Mouse (Mus musculus) embryonic facial prominence, embryonic 11.5 days (tissue): ENCODE data around the gene Odf4. TPM values are rescaled to one million over a fixed set of nuclear protein-coding genes. Genes with fewer than 3 reads are reported as not detected.

Source experiments
- ATAC-seq: fragments of 200-750 bp; cut with Nextera tagmentation; replicated peaks from 2 replicates; pipeline ENCODE4 v1.8.0; 2017; ENCODE audit warnings: low read depth; ENCODE audit not compliant: insufficient number of reproducible peaks, low FRiP score, low TSS enrichment
- DNase-seq: peaks from one replicate; pipeline ENCODE4 v3.0.0-alpha.2; 2015; ENCODE audit warnings: low spot score
- H3K27ac ChIP-seq: fragments of 300-500 bp; sonication (generic); replicated peaks from 2 replicates; pipeline ENCODE4 v1.5.1; 2014; ENCODE audit warnings: mild to moderate bottlenecking, low read depth, low read length, control low read depth
- H3K27me3 ChIP-seq: fragments of 300-500 bp; sonication (generic); 2 replicates; pipeline ENCODE4 v1.6.1; 2014; ENCODE audit warnings: mild to moderate bottlenecking, low read length, moderate library complexity, mixed read lengths; ENCODE audit not compliant: control insufficient read depth, insufficient read depth
- H3K36me3 ChIP-seq: fragments of 300-500 bp; sonication (generic); replicated peaks from 2 replicates; pipeline ENCODE4 v1.6.1; 2014; ENCODE audit warnings: low read depth, mild to moderate bottlenecking, low read length, moderate library complexity, mixed read lengths; ENCODE audit not compliant: control insufficient read depth, insufficient read depth
- H3K4me1 ChIP-seq: fragments of 300-500 bp; sonication (generic); 2 replicates; pipeline ENCODE4 v1.6.1; 2014; ENCODE audit warnings: low read length, mixed read lengths; ENCODE audit not compliant: control insufficient read depth, insufficient read depth
- H3K4me2 ChIP-seq: fragments of 300-500 bp; sonication (generic); 2 replicates; pipeline ENCODE4 v1.6.1; 2014; ENCODE audit warnings: low read depth, mild to moderate bottlenecking, control low read depth, low read length, moderate library complexity
- H3K4me3 ChIP-seq: fragments of 300-500 bp; sonication (generic); 2 replicates; pipeline ENCODE4 v1.5.1; 2014; ENCODE audit warnings: low read depth, low read length, control low read depth
- H3K9ac ChIP-seq: fragments of 300-500 bp; sonication (generic); replicated peaks from 2 replicates; pipeline ENCODE4 v1.6.1; 2014; ENCODE audit warnings: mild to moderate bottlenecking, control low read depth, low read length
- H3K9me3 ChIP-seq: fragments of 300-500 bp; sonication (generic); replicated peaks from 2 replicates; pipeline ENCODE4 v1.6.1; 2016; ENCODE audit warnings: mild to moderate bottlenecking, low read length, inconsistent platforms, mixed read lengths; ENCODE audit not compliant: control insufficient read depth
- WGBS: fragments of 180-500 bp; shearing (Covaris S2); extraction: QIAGEN DNeasy Blood & Tissue Kit; methylation state at CpG from one replicate; pipeline ENCODE4 v1.1.7; 2014; 5-methylcytosine and 5-hydroxymethylcytosine counted together
- polyA plus RNA-seq: library from polyadenylated mRNA; unstranded; fragments of >200 nt; fragmentation: Nextera tagmentation; extraction: Ambion mirVana; gene quantifications from 2 replicates; pipeline ENCODE4 v1.2.1, GENCODE M21; 2014

The Odf4 gene
- polyA plus RNA-seq, 1 experiment from 2014 or later = not detected

DNA sequence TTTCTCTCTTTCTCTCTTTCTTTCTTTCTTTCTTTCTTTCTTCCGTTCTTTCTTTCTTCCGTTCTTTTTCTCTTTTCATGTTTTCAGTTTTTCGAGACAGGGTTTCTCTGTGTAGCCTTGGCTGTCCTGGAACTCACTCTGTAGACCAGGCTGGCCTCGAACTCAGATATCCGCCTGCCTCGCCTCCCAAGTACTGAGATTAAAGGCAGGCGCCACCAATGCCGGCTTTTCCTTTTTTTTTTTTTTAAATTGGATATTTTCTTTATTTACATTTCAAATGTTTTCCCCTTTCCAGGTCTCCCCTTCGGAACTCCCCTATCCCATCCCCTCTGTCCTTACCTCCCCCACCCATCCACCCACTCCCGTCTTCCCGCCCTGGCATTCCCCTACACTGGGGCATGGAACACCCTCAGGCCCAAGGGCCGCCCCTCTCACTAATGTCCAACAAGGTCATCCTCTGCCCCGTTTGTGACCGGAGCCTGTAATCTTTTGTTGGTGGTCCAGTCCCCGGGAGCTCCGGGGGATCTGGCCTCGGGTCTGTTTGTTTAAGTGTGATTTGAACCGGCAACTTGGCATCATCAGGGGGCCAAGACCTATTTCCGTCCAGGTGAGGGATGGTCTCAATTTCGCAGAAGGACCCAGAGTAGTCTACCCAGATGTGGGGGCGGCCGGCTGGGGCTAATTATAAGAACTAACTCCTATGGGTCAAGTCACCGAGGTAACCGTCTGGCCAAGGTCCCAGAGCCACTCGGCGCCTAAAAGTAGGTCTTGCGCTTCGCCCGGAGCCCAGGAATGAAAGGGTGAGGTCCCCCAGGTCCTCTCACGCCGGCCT lies 26.1 kb downstream of the Odf4 start:
- Histone ChIP-seq H3K27me3 (no peaks in the 10 kb centered on the region), H3K9me3 (no peaks in the 10 kb centered on the region), H3K4me1 (no peaks in the 10 kb centered on the region), H3K36me3 (peaks cover 9% of the 10 kb centered on the region), H3K4me2 (peak overlapping the region; percentile 66), H3K27ac (no peak overlapping the region), H3K4me3 (peak overlapping the region; percentile 84), H3K9ac (peak overlapping the region; percentile 64)
- 22% methylated on average over 31 of the region's 31 CpGs for WGBS
- DNase-seq (no peak), ATAC-seq (peak; percentile 63)

DNA sequence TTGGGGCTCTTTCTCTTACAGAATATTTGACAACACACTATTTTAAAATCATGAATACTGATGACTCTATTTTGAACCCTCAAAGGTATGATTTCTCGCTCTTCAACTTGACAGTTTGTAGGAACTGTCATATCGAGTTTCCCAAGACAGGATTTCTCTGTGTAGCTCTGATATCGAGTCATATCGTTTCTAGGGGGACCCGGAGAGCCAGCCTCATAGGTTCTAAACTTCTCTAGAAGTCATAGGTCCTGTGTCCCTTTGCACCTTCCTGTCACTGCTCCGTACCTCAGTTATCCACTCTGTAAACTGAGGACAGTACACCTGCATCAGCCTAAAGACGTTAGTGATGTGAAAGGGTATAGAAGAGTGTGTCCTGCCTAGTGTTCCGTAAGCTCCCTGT lies 27.1 kb downstream of the Odf4 start:
- Histone ChIP-seq H3K36me3 (peaks cover 4% of the 10 kb centered on the region), H3K4me2 (no peak overlapping the region), H3K27ac (no peak overlapping the region), H3K4me3 (no peak overlapping the region), H3K9me3 (no peaks in the 10 kb centered on the region), H3K9ac (no peak overlapping the region), H3K27me3 (no peaks in the 10 kb centered on the region), H3K4me1 (no peaks in the 10 kb centered on the region)
- WGBS = 90% methylated on average over 8 of the region's 8 CpGs
- no peak for ATAC-seq
- no peak for DNase-seq

DNA sequence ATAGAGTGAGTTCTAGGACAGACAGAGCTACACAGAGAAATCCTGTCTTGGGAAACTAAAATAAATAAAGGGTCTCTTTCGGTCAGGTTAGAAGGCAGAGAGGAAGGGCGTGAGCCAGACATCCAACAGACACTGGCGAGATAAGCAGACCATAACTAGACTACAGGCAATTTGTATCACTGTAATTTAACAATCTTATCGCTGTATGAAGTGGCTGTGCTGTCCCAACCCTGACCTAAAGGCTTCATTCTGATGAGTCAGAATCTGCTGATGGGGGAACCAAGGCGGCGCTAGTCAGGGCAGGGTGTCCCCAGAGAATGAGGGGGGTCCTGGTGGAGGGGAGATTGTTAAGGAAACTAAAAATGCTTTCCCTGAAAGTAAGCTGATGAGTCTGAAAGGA lies 28.1 kb downstream of the Odf4 start:
- no peak overlapping the region for H3K27ac ChIP-seq
- peaks cover 4% of the 10 kb centered on the region for H3K36me3 ChIP-seq
- H3K27me3 ChIP-seq = no peaks in the 10 kb centered on the region
- WGBS = 88% methylated on average over 6 of the region's 6 CpGs
- no peaks in the 10 kb centered on the region for H3K9me3 ChIP-seq
- no peak for DNase-seq
- no peaks in the 10 kb centered on the region for H3K4me1 ChIP-seq
- H3K4me3 ChIP-seq = no peak overlapping the region
- no peak overlapping the region for H3K9ac ChIP-seq
- ATAC-seq = no peak
- H3K4me2 ChIP-seq = no peak overlapping the region

DNA sequence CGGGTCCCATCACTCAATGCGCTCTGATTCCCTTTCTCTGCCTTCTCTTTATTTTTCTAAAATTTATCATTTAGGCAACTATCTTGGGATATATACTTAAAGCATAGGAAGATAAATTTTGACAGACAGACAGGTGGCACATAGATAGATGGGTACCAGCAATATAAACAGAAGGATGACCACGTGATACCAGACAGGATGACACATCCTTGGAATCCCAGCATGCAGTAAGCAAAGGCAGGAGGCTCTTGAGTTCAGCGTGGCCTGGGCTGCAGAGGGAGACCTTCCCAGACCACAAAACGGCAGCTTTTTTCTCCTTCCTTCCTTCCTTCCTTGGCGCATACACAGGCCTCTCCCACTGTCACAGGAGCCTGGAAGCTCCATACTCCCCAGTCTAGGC lies 29.0 kb downstream of the Odf4 start:
- 77% methylated on average over 6 of the region's 6 CpGs for WGBS
- H3K4me1 ChIP-seq = no peaks in the 10 kb centered on the region
- no peaks in the 10 kb centered on the region for H3K9me3 ChIP-seq
- H3K4me2 ChIP-seq = no peak overlapping the region
- no peaks in the 10 kb centered on the region for H3K27me3 ChIP-seq
- ATAC-seq (no peak), DNase-seq (no peak)
- H3K4me3 ChIP-seq = no peak overlapping the region
- no peaks in the 10 kb centered on the region for H3K36me3 ChIP-seq
- H3K27ac ChIP-seq = no peak overlapping the region
- no peak overlapping the region for H3K9ac ChIP-seq

DNA sequence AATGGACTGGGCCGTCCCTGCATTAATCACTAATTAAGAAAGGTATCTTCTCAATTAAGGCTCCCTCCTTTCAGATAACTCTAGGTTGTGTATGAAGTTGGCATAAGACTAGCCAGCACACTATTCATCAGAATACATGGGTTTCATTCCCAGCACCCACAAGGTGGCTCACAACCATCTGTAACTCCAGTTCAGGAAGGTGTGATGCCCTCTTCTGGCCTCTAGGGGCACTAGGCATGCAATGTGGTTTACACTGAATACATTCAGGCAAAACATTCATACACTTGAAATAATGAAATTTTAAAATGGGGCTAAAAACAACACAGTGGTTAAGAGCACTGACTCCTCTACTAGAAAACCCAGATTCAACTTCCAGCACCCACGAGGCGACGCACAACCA lies 29.8 kb downstream of the Odf4 start:
- Histone ChIP-seq H3K9ac (no peak overlapping the region), H3K36me3 (no peaks in the 10 kb centered on the region), H3K9me3 (no peaks in the 10 kb centered on the region), H3K4me1 (no peaks in the 10 kb centered on the region), H3K27me3 (no peaks in the 10 kb centered on the region), H3K27ac (no peak overlapping the region), H3K4me3 (no peak overlapping the region), H3K4me2 (no peak overlapping the region)
- DNase-seq = peak; percentile 51
- WGBS = 45% methylated on average over 4 of the region's 4 CpGs
- ATAC-seq = no peak

DNA sequence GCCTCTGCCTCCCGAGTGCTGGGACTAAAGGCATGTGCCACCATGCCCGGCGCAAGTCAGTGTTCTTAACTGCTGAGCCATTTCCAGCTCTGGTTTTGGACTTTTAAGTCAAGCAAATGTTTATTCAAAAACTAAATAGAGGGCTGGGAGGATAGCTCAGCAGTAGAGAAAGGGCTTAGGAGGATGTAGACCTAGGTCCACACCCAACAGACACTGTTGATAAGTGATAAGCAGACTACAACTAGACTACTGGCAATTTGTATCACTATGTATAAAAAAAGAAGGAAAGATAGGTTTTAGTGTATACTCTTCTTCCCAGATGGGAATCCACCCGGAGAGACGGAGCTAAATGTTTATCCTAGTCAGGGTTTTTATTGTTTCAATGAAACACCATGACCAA lies 30.6 kb downstream of the Odf4 start:
- no peak overlapping the region for H3K9ac ChIP-seq
- H3K4me2 ChIP-seq = no peak overlapping the region
- 89% methylated on average over 5 of the region's 5 CpGs for WGBS
- DNase-seq = no peak
- no peak overlapping the region for H3K4me3 ChIP-seq
- no peak overlapping the region for H3K27ac ChIP-seq
- ATAC-seq = no peak
- no peaks in the 10 kb centered on the region for H3K4me1 ChIP-seq
- H3K27me3 ChIP-seq = no peaks in the 10 kb centered on the region
- H3K36me3 ChIP-seq = no peaks in the 10 kb centered on the region
- H3K9me3 ChIP-seq = no peaks in the 10 kb centered on the region

DNA sequence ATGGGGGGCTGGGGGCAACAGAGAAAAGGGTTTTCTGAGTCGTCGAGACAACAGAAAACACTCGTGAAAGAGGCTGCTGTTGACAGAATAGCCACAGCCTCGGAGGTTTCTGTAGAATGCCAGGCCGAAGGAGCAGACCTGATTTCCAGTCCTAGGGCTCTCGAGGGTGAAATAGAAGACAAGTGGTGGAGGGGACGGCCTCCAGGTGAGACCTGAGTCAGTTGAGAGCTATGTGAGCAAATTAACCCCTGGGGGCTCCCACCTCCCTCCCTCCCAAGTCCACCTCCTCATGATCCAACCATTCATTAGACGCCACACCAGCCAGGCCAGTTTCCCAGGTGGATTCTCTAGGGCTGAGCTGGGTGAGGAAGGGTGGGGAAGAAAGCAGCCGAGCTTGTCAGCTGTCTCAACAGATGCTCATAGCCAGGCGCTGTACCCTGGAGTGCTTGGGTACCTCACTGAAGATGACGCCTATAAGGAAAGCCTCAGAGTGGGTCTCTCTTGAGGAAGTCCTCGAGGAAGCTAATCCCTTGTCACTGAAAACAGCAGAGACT lies 32.9 kb downstream of the Odf4 start:
- Histone ChIP-seq H3K4me1 (no peaks in the 10 kb centered on the region), H3K36me3 (no peaks in the 10 kb centered on the region), H3K4me3 (no peak overlapping the region), H3K27ac (no peak overlapping the region), H3K9me3 (no peaks in the 10 kb centered on the region), H3K9ac (no peak overlapping the region), H3K27me3 (no peaks in the 10 kb centered on the region), H3K4me2 (no peak overlapping the region)
- no peak for DNase-seq
- ATAC-seq = no peak; the same call in 1 of the 2 replicates
- WGBS = 67% methylated on average over 12 of the region's 12 CpGs

DNA sequence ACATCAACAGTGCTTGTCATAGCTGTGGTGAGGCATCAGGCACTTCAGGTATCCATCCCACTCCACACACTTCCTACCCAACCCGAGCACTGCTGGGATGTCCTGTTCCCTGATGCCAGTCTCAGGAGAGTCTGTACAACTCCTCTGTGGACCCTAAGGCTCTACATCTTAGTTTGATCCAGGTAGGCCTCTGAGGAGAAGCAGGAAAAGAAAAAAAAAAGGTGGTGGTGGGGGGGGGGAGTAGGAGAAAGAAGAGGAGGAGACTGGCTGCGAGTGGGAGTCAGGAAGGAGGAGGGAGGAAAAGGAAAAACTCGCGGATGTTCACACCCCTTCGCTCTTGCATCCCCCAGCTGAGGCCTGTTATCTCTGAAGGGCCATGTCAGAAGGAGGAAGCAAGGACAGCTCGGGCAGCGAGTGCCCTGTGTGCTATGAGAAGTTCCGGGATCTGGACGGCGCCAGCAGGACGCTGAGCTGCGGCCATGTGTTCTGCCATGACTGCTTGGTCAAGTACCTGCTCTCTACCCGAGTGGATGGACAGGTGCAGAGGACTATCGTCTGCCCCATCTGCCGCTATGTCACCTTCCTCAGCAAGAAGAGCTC lies 34.5 kb downstream of the Odf4 start:
- 66% methylated on average over 15 of the region's 15 CpGs for WGBS
- Histone ChIP-seq H3K27ac (no peak overlapping the region), H3K9ac (no peak overlapping the region)

More for the DNA sequence above, 34.5 kb downstream of the Odf4 start:
- Histone ChIP-seq H3K4me2 (no peak overlapping the region), H3K36me3 (no peaks in the 10 kb centered on the region), H3K4me1 (no peaks in the 10 kb centered on the region), H3K9me3 (no peaks in the 10 kb centered on the region), H3K4me3 (no peak overlapping the region), H3K27me3 (no peaks in the 10 kb centered on the region)
- DNase-seq (no peak), ATAC-seq (no peak)
